Mouse (Mus musculus): Measurements from ENCODE around the gene Glrp1. TPM values are rescaled to one million over a fixed set of nuclear protein-coding genes. Genes with fewer than 3 reads are reported as not detected.

Glrp1 gene
- polyA plus RNA-seq (2015; fragmentation: Nextera tagmentation; extraction: Ambion mirVana), result not detected in 2 replicates

GRCm38 (mm10) chr1:88509789-88510188 is at the start of gene Glrp1:
Gene Glrp1 (minus strand): TSS chr1:88510066.
- Histone ChIP-seq H3K4me2 (ENCODE audit: low read depth, low read length) (no peak within 1 kb of the TSS), H3K4me3 (ENCODE audit: low read length) (no peak within 1 kb of the TSS), H3K27me3 (replicated peaks; ENCODE audit: control insufficient read depth, insufficient read depth, low read length) (0 out of 2 replicates have a peak, but pooled peaks cover 3% of the 10 kb centered on the region), H3K4me1 (ENCODE audit: control insufficient read depth, insufficient read depth, low read length) (0 out of 2 replicates have a peak, but pooled peaks cover 2% of the 10 kb centered on the region), H3K9me3 (ENCODE audit: control insufficient read depth, low read length) (no peaks in the 10 kb centered on the region), H3K9ac (ENCODE audit: low read depth, low read length) (no peak within 1 kb of the TSS), H3K27ac (ENCODE audit: low read length) (no peak within 1 kb of the TSS), H3K36me3 (ENCODE audit: control insufficient read depth, insufficient read depth, low read length) (no peaks in the 10 kb centered on the region)
- 68% methylated on average over 8 of the region's 8 CpGs for WGBS
- ATAC-seq, result no peak

- no peak overlapping the region for H3K4me3 ChIP-seq (ENCODE audit: low read length)
- 14% methylated on average over 7 of the region's 7 CpGs for WGBS
These were observed 49.4 kb upstream of the Glrp1 start for GRCm38 (mm10) chr1:88559258-88559657.

GRCm38 (mm10) chr1:88558793-88559192 is 48.9 kb upstream of the Glrp1 start:
- Histone ChIP-seq H3K9me3 (ENCODE audit: control insufficient read depth, low read length) (no peaks in the 10 kb centered on the region), H3K9ac (ENCODE audit: low read depth, low read length) (no peak overlapping the region), H3K27ac (ENCODE audit: low read length) (no peak overlapping the region), H3K27me3 (replicated peaks; ENCODE audit: control insufficient read depth, insufficient read depth, low read length) (no peaks in the 10 kb centered on the region), H3K4me2 (ENCODE audit: low read depth, low read length) (no peak overlapping the region), H3K4me3 (ENCODE audit: low read length) (no peak overlapping the region), H3K36me3 (ENCODE audit: control insufficient read depth, insufficient read depth, low read length) (no peaks in the 10 kb centered on the region), H3K4me1 (ENCODE audit: control insufficient read depth, insufficient read depth, low read length) (peaks cover 7% of the 10 kb centered on the region; the same call in 1 of the 2 replicates)
- no peak for ATAC-seq

More at GRCm38 (mm10) chr1:88559258-88559657, 49.4 kb upstream of the Glrp1 start:
- Histone ChIP-seq H3K9ac (ENCODE audit: low read depth, low read length) (no peak overlapping the region), H3K27me3 (replicated peaks; ENCODE audit: control insufficient read depth, insufficient read depth, low read length) (no peaks in the 10 kb centered on the region), H3K27ac (ENCODE audit: low read length) (0 out of 2 replicates have a peak overlapping the region, but pooled peaks have one; percentile 13), H3K36me3 (ENCODE audit: control insufficient read depth, insufficient read depth, low read length) (no peaks in the 10 kb centered on the region), H3K9me3 (ENCODE audit: control insufficient read depth, low read length) (no peaks in the 10 kb centered on the region), H3K4me2 (ENCODE audit: low read depth, low read length) (0 out of 2 replicates have a peak overlapping the region, but pooled peaks have one; percentile 1), H3K4me1 (ENCODE audit: control insufficient read depth, insufficient read depth, low read length) (peaks cover 7% of the 10 kb centered on the region; the same call in 1 of the 2 replicates)
- ATAC-seq, result peak; percentile 80

GRCm38 (mm10) chr1:88556401-88556800 is 46.5 kb upstream of the Glrp1 start:
- Histone ChIP-seq H3K9ac (ENCODE audit: low read depth, low read length) (no peak overlapping the region), H3K4me3 (ENCODE audit: low read length) (no peak overlapping the region), H3K36me3 (ENCODE audit: control insufficient read depth, insufficient read depth, low read length) (no peaks in the 10 kb centered on the region), H3K4me2 (ENCODE audit: low read depth, low read length) (no peak overlapping the region), H3K27me3 (replicated peaks; ENCODE audit: control insufficient read depth, insufficient read depth, low read length) (no peaks in the 10 kb centered on the region), H3K4me1 (ENCODE audit: control insufficient read depth, insufficient read depth, low read length) (peaks cover 7% of the 10 kb centered on the region; the same call in 1 of the 2 replicates), H3K9me3 (ENCODE audit: control insufficient read depth, low read length) (no peaks in the 10 kb centered on the region), H3K27ac (ENCODE audit: low read length) (no peak overlapping the region)
- no peak for ATAC-seq
- WGBS, result 91% methylated on average over 11 of the region's 11 CpGs

GRCm38 (mm10) chr1:88553500-88554187 is 43.8 kb upstream of the Glrp1 start:
- no peak overlapping the region for H3K4me2 ChIP-seq (ENCODE audit: low read depth, low read length)
- no peaks in the 10 kb centered on the region for H3K4me1 ChIP-seq (ENCODE audit: control insufficient read depth, insufficient read depth, low read length)
- no peaks in the 10 kb centered on the region for H3K9me3 ChIP-seq (ENCODE audit: control insufficient read depth, low read length)
- ATAC-seq, result no peak
- no peaks in the 10 kb centered on the region for H3K36me3 ChIP-seq (ENCODE audit: control insufficient read depth, insufficient read depth, low read length)
- H3K4me3 ChIP-seq (ENCODE audit: low read length), result no peak overlapping the region
- 37% methylated on average over 7 of the region's 7 CpGs for WGBS
- no peak overlapping the region for H3K9ac ChIP-seq (ENCODE audit: low read depth, low read length)
- no peak overlapping the region for H3K27ac ChIP-seq (ENCODE audit: low read length)
- H3K27me3 ChIP-seq (replicated peaks; ENCODE audit: control insufficient read depth, insufficient read depth, low read length), result no peaks in the 10 kb centered on the region

GRCm38 (mm10) chr1:88549263-88549662 is 39.4 kb upstream of the Glrp1 start:
- Histone ChIP-seq H3K27ac (ENCODE audit: low read length) (no peak overlapping the region), H3K4me3 (ENCODE audit: low read length) (no peak overlapping the region), H3K4me2 (ENCODE audit: low read depth, low read length) (no peak overlapping the region), H3K9me3 (ENCODE audit: control insufficient read depth, low read length) (no peaks in the 10 kb centered on the region), H3K4me1 (ENCODE audit: control insufficient read depth, insufficient read depth, low read length) (no peaks in the 10 kb centered on the region), H3K9ac (ENCODE audit: low read depth, low read length) (no peak overlapping the region), H3K27me3 (replicated peaks; ENCODE audit: control insufficient read depth, insufficient read depth, low read length) (no peaks in the 10 kb centered on the region), H3K36me3 (ENCODE audit: control insufficient read depth, insufficient read depth, low read length) (no peaks in the 10 kb centered on the region)
- no peak for ATAC-seq
- 93% methylated on average over 1 of the region's 1 CpGs for WGBS

GRCm38 (mm10) chr1:88547172-88547571 is 37.3 kb upstream of the Glrp1 start:
- H3K36me3 ChIP-seq (ENCODE audit: control insufficient read depth, insufficient read depth, low read length), result no peaks in the 10 kb centered on the region
- no peak for ATAC-seq
- no peak overlapping the region for H3K4me3 ChIP-seq (ENCODE audit: low read length)
- no peak overlapping the region for H3K27ac ChIP-seq (ENCODE audit: low read length)
- no peak overlapping the region for H3K9ac ChIP-seq (ENCODE audit: low read depth, low read length)
- H3K27me3 ChIP-seq (replicated peaks; ENCODE audit: control insufficient read depth, insufficient read depth, low read length), result no peaks in the 10 kb centered on the region
- H3K9me3 ChIP-seq (ENCODE audit: control insufficient read depth, low read length), result no peaks in the 10 kb centered on the region
- no peaks in the 10 kb centered on the region for H3K4me1 ChIP-seq (ENCODE audit: control insufficient read depth, insufficient read depth, low read length)
- 79% methylated on average over 7 of the region's 7 CpGs for WGBS
- no peak overlapping the region for H3K4me2 ChIP-seq (ENCODE audit: low read depth, low read length)

GRCm38 (mm10) chr1:88543608-88544007 is 33.7 kb upstream of the Glrp1 start:
- Histone ChIP-seq H3K36me3 (ENCODE audit: control insufficient read depth, insufficient read depth, low read length) (no peaks in the 10 kb centered on the region), H3K4me1 (ENCODE audit: control insufficient read depth, insufficient read depth, low read length) (no peaks in the 10 kb centered on the region), H3K4me3 (ENCODE audit: low read length) (no peak overlapping the region), H3K9me3 (ENCODE audit: control insufficient read depth, low read length) (no peaks in the 10 kb centered on the region), H3K4me2 (ENCODE audit: low read depth, low read length) (no peak overlapping the region), H3K9ac (ENCODE audit: low read depth, low read length) (no peak overlapping the region), H3K27me3 (replicated peaks; ENCODE audit: control insufficient read depth, insufficient read depth, low read length) (no peaks in the 10 kb centered on the region), H3K27ac (ENCODE audit: low read length) (no peak overlapping the region)
- 79% methylated on average over 4 of the region's 4 CpGs for WGBS
- no peak for ATAC-seq

- H3K27ac ChIP-seq (ENCODE audit: low read length), result no peak overlapping the region
- no peak overlapping the region for H3K4me3 ChIP-seq (ENCODE audit: low read length)
- H3K4me2 ChIP-seq (ENCODE audit: low read depth, low read length), result no peak overlapping the region
- no peak for ATAC-seq
- no peaks in the 10 kb centered on the region for H3K9me3 ChIP-seq (ENCODE audit: control insufficient read depth, low read length)
- no peaks in the 10 kb centered on the region for H3K36me3 ChIP-seq (ENCODE audit: control insufficient read depth, insufficient read depth, low read length)
- no peak overlapping the region for H3K9ac ChIP-seq (ENCODE audit: low read depth, low read length)
- no peaks in the 10 kb centered on the region for H3K4me1 ChIP-seq (ENCODE audit: control insufficient read depth, insufficient read depth, low read length)
- no peaks in the 10 kb centered on the region for H3K27me3 ChIP-seq (replicated peaks; ENCODE audit: control insufficient read depth, insufficient read depth, low read length)
- WGBS, result 76% methylated on average over 3 of the region's 3 CpGs
These were observed 30.0 kb upstream of the Glrp1 start for GRCm38 (mm10) chr1:88539823-88540222.

All from intestine, embryonic 16.5 days (tissue).